Mouse (Mus musculus) skeletal muscle tissue, adult 2 months (tissue): Measurements from ENCODE around the gene Lrg1.
A peak's percentile ranks its signal among the peaks of the same experiment; 100 is the strongest.

Source experiments
- DNase-seq: peaks from one replicate; pipeline ENCODE4 v3.0.0-alpha.2; 2012; ENCODE audit warnings: low read depth, low spot score

The Lrg1 gene

GRCm38 (mm10) chr17:56077523-56077922 lies 44.3 kb downstream of the Lrg1 start:
- DNase-seq: no peak

GRCm38 (mm10) chr17:56074827-56075208 lies 47.0 kb downstream of the Lrg1 start, which contains the start of gene Ubxn6:
Gene Ubxn6 (minus strand): TSS chr17:56075028.
- peak; percentile 95 for DNase-seq

- DNase-seq: peak; percentile 78
These were observed 47.5 kb downstream of the Lrg1 start for GRCm38 (mm10) chr17:56074097-56074826.

- no peak for DNase-seq
These were observed 49.6 kb downstream of the Lrg1 start for GRCm38 (mm10) chr17:56072243-56072642.

GRCm38 (mm10) chr17:56071126-56071525 lies 50.7 kb downstream of the Lrg1 start:
- no peak for DNase-seq
